In genomic region chr2:124090231-124091141, GRCm38 (mm10) we compare ENCODE assay signal across 8 mouse cellular contexts. TPM values are rescaled to one million over a fixed set of nuclear protein-coding genes. Genes with fewer than 3 reads are reported as not detected.
DNase-seq lines count a peak whose midpoint lies in the region; ATAC-seq and TF ChIP-seq lines count a peak whose summit lies in the region.

No protein-coding gene starts in this region.

- H3K27ac ChIP-seq in cerebellum, adult 2 months (ENCODE audit: insufficient read depth, low read length), result no peak overlapping the region
- no peak overlapping the region for H3K27ac ChIP-seq in intestine, postnatal 0 days (ENCODE audit: low read depth, low read length)
- no peak overlapping the region for H3K27ac ChIP-seq in liver, embryonic 16.5 days (ENCODE audit: low read length)
- H3K27ac ChIP-seq in olfactory bulb, adult 2 months (ENCODE audit: insufficient read depth, low read depth, low read length), result no peak overlapping the region

- H3K27me3 ChIP-seq in cerebellum, adult 2 months (ENCODE audit: control insufficient read depth, insufficient read depth, low read length), result no peaks in the 10 kb centered on the region
- H3K27me3 ChIP-seq in intestine, postnatal 0 days (replicated peaks; ENCODE audit: control insufficient read depth, insufficient read depth, low read length), result peaks cover 35% of the 10 kb centered on the region
- H3K27me3 ChIP-seq in liver, embryonic 16.5 days (ENCODE audit: control insufficient read depth, insufficient read depth, low read depth, low read length), result peaks cover 17% of the 10 kb centered on the region

- H3K4me3 ChIP-seq in cerebellum, adult 2 months (replicated peaks; ENCODE audit: insufficient read depth, low read depth, low read length), result peak overlapping the region; percentile 57
- peak overlapping the region; percentile 39 for H3K4me3 ChIP-seq in intestine, postnatal 0 days (ENCODE audit: low read depth, low read length)
- peak overlapping the region; percentile 41 for H3K4me3 ChIP-seq in liver, embryonic 16.5 days (ENCODE audit: low read depth, low read length)
- H3K4me3 ChIP-seq in olfactory bulb, adult 2 months (ENCODE audit: insufficient read depth, low read depth, low read length), result peak overlapping the region; percentile 58

- DNase-seq in cerebellum, adult 11 months, result peak; percentile 4
- DNase-seq in cerebellum, adult 9-10 months, result no peak
- peak in 1 of 2 experiments; percentile 27 for DNase-seq in cerebellum, adult 2 months
- no peak for DNase-seq in adipocyte (ENCODE audit: low spot score)

- TF ChIP-seq CTCF in cerebellum, adult 2 months (IDR thresholded peaks at IDR 0.05; ENCODE audit: borderline replicate concordance, insufficient read depth, low read depth, low read length), result no peak
- no peak for TF ChIP-seq CTCF in intestine, postnatal 0 days (IDR thresholded peaks at IDR 0.05; ENCODE audit: low read depth)
- TF ChIP-seq CTCF in olfactory bulb, adult 2 months (IDR thresholded peaks at IDR 0.05; ENCODE audit: insufficient read depth, low read depth, low read length), result no peak

- TF ChIP-seq POLR2A in cerebellum, adult 2 months (IDR thresholded peaks at IDR 0.05; ENCODE audit: borderline replicate concordance, insufficient read depth, low read length), result no peak
- no peak for TF ChIP-seq POLR2A in olfactory bulb, adult 2 months (IDR thresholded peaks at IDR 0.05; ENCODE audit: insufficient read depth, low read depth, low read length)

- H3K4me1 ChIP-seq in cerebellum, adult 2 months (ENCODE audit: control insufficient read depth, insufficient read depth, low read length), result no peaks in the 10 kb centered on the region
- H3K4me1 ChIP-seq in intestine, postnatal 0 days (replicated peaks; ENCODE audit: control insufficient read depth, insufficient read depth, low read length), result no peaks in the 10 kb centered on the region
- no peaks in the 10 kb centered on the region for H3K4me1 ChIP-seq in liver, embryonic 16.5 days (ENCODE audit: control insufficient read depth, low read depth, low read length)
- H3K4me1 ChIP-seq in olfactory bulb, adult 2 months (ENCODE audit: control insufficient read depth, insufficient read depth, low read length), result peaks cover 10% of the 10 kb centered on the region; the same call in 1 of the 2 replicates

- WGBS in cerebellum, adult 2 months, result 1% methylated on average over 49 of the region's 49 CpGs
- WGBS in intestine, postnatal 0 days, result 2% methylated on average over 49 of the region's 49 CpGs
- WGBS in liver, embryonic 16.5 days (ENCODE audit: insufficient replicate concordance), result 1% methylated on average over 49 of the region's 49 CpGs
- 2% methylated on average over 49 of the region's 49 CpGs for WGBS in olfactory bulb, adult 2 months

- no peaks in the 10 kb centered on the region for H3K9me3 ChIP-seq in intestine, postnatal 0 days (ENCODE audit: control insufficient read depth)
- H3K9me3 ChIP-seq in liver, embryonic 16.5 days (replicated peaks; ENCODE audit: control insufficient read depth, low read length), result no peaks in the 10 kb centered on the region

- no peak overlapping the region for H3K9ac ChIP-seq in intestine, postnatal 0 days (ENCODE audit: low read depth, low read length)
- H3K9ac ChIP-seq in liver, embryonic 16.5 days (ENCODE audit: low read depth, low read length), result no peak overlapping the region

- ATAC-seq in frontal cortex, adult (ENCODE audit: low TSS enrichment), result peak; percentile 77
- no peak for ATAC-seq in intestine, postnatal 0 days
- no peak for ATAC-seq in liver, embryonic 16.5 days (ENCODE audit: low read depth)

- H3K36me3 ChIP-seq in intestine, postnatal 0 days (ENCODE audit: control insufficient read depth, insufficient read depth), result no peaks in the 10 kb centered on the region
- H3K36me3 ChIP-seq in liver, embryonic 16.5 days (ENCODE audit: control insufficient read depth, insufficient read depth), result no peaks in the 10 kb centered on the region

- H3K4me2 ChIP-seq in intestine, postnatal 0 days (replicated peaks; ENCODE audit: low read depth), result peak overlapping the region; percentile 70
- H3K4me2 ChIP-seq in liver, embryonic 16.5 days (ENCODE audit: low read depth, low read length), result peak overlapping the region; percentile 27

RNA-seq across cellular contexts. Expression of gene Sema6d, which starts 0.7 kb away (rescaled TPM):
- 59.1 and 59.6 TPM in 2 replicates for polyA plus RNA-seq in cerebellum, adult 2 months (2012; rRNA removed)
- polyA plus RNA-seq in intestine, postnatal 0 days (2015; fragmentation: Nextera tagmentation; extraction: Ambion mirVana), result 10.4 and 11.4 TPM in 2 replicates
- 3.5 and 4.8 TPM in 2 replicates for polyA plus RNA-seq in liver, embryonic 16.5 days (2015; fragmentation: Nextera tagmentation; extraction: Ambion mirVana)
- polyA plus RNA-seq in olfactory bulb, adult 2 months (2012; ENCODE audit: insufficient read depth, insufficient read length, low replicate concordance, missing spikeins), result 124 TPM in 1 of 2 replicates, not detected in the other
